9 mouse cellular contexts compared by ENCODE assay signal in genomic region chr3:37874864-37875263, GRCm38 (mm10).
DNase-seq lines count a peak whose midpoint lies in the region; ATAC-seq and TF ChIP-seq lines count a peak whose summit lies in the region.
"Had no signal": no experiment of that assay in that cellular context is flagged by ENCODE, and none has a peak within 500 bp of the region (broad histone marks: within the 10 kb centered on the region; RNA-seq: fewer than 3 reads in every experiment).

No protein-coding gene starts in this region.

- peak overlapping the region; percentile 95 for H3K27ac ChIP-seq in lung, embryonic 15.5 days
- peak overlapping the region; percentile 92 for H3K27ac ChIP-seq in intestine, embryonic 15.5 days
- H3K27ac ChIP-seq in small intestine, adult 2 months (ENCODE audit: insufficient read depth, low read depth, low read length): peak overlapping the region; percentile 92
- no peak overlapping the region; the same call in 1 of the 2 replicates for H3K27ac ChIP-seq in layer of hippocampus, adult 2 months
- H3K27ac ChIP-seq: macrophage had no signal

- peak; percentile 40 for ATAC-seq in lung, embryonic 15.5 days (ENCODE audit: borderline replicate concordance, extremely low read depth, low FRiP score, low TSS enrichment)
- peak; percentile 58 for ATAC-seq in intestine, embryonic 15.5 days

- H3K4me3 ChIP-seq in lung, embryonic 15.5 days: no peak overlapping the region
- H3K4me3 ChIP-seq in lung, adult 2 months (replicated peaks; ENCODE audit: extremely low read depth, low read depth, low read length): no peak overlapping the region
- H3K4me3 ChIP-seq in intestine, embryonic 15.5 days (replicated peaks): no peak overlapping the region
- no peak overlapping the region for H3K4me3 ChIP-seq in small intestine, adult 2 months (ENCODE audit: low read depth, low read length)
- no peak overlapping the region for H3K4me3 ChIP-seq in layer of hippocampus, adult 2 months

- TF ChIP-seq POLR2A in lung, adult 2 months (IDR thresholded peaks at IDR 0.05; ENCODE audit: borderline replicate concordance, extremely low read depth, low read depth, low read length): no peak
- TF ChIP-seq POLR2A in small intestine, adult 2 months (IDR thresholded peaks at IDR 0.05; ENCODE audit: low read depth, low read length): no peak

- H3K9ac ChIP-seq in lung, embryonic 15.5 days: no peak overlapping the region
- H3K9ac ChIP-seq in intestine, embryonic 15.5 days: no peak overlapping the region

- TF ChIP-seq CTCF in lung, adult 2 months (IDR thresholded peaks at IDR 0.05; ENCODE audit: insufficient read depth, low read length): no peak
- no peak for TF ChIP-seq CTCF in small intestine, adult 2 months (IDR thresholded peaks at IDR 0.05; ENCODE audit: extremely low read depth, insufficient read length, insufficient replicate concordance, low read depth, low read length)
- TF ChIP-seq CTCF in layer of hippocampus, adult 2 months (conservative IDR thresholded peaks at IDR 0.05): no peak

- peaks cover 24% of the 10 kb centered on the region for H3K4me1 ChIP-seq in lung, embryonic 15.5 days
- peaks cover 16% of the 10 kb centered on the region for H3K4me1 ChIP-seq in lung, adult 2 months (ENCODE audit: control insufficient read depth, insufficient read depth, low read length)
- peaks cover 12% of the 10 kb centered on the region for H3K4me1 ChIP-seq in intestine, embryonic 15.5 days (replicated peaks)
- peaks cover 5% of the 10 kb centered on the region; the same call in 1 of the 2 replicates for H3K4me1 ChIP-seq in small intestine, adult 2 months (ENCODE audit: control insufficient read depth, insufficient read depth, insufficient read length, low read length)

- no peak for DNase-seq in lung, adult 2 months
- peak; percentile 22 for DNase-seq in gastrocnemius, postnatal 10 days
- no peak for DNase-seq in layer of hippocampus, adult 2 months (ENCODE audit: low spot score in 2 of 2)
- no peak for DNase-seq in right cerebral cortex, adult 18-20 months
- no peak for DNase-seq in natural killer cell, adult 2 months (ENCODE audit: low spot score in 2 of 2)

- WGBS in lung, embryonic 15.5 days: 45% methylated on average over 6 of the region's 6 CpGs
- WGBS in lung, adult 2 months: 50% methylated on average over 6 of the region's 6 CpGs
- WGBS in intestine, embryonic 15.5 days: 54% methylated on average over 6 of the region's 6 CpGs
- 72% methylated on average over 6 of the region's 6 CpGs for WGBS in small intestine, adult 2 months

- no peaks in the 10 kb centered on the region for H3K9me3 ChIP-seq in lung, embryonic 15.5 days
- no peaks in the 10 kb centered on the region for H3K9me3 ChIP-seq in intestine, embryonic 15.5 days

- no peak overlapping the region for H3K4me2 ChIP-seq in lung, embryonic 15.5 days
- H3K4me2 ChIP-seq in intestine, embryonic 15.5 days (replicated peaks): no peak overlapping the region

- H3K27me3 ChIP-seq in lung, embryonic 15.5 days: no peaks in the 10 kb centered on the region
- H3K27me3 ChIP-seq in intestine, embryonic 15.5 days (replicated peaks): no peaks in the 10 kb centered on the region
- H3K27me3 ChIP-seq in small intestine, adult 2 months (ENCODE audit: control insufficient read depth, insufficient read depth, low read length): no peaks in the 10 kb centered on the region

- no peaks in the 10 kb centered on the region for H3K36me3 ChIP-seq in lung, embryonic 15.5 days
- no peaks in the 10 kb centered on the region for H3K36me3 ChIP-seq in intestine, embryonic 15.5 days
- H3K36me3 ChIP-seq in small intestine, adult 2 months (ENCODE audit: control insufficient read depth, insufficient read depth, low read length): no peaks in the 10 kb centered on the region
